Mouse (Mus musculus) urinary bladder, postnatal 14 days (tissue): ENCODE data around the gene Lnx1.

ENCODE experiments used
- DNase-seq: peaks from one replicate; pipeline ENCODE4 v3.0.0; 2021; ENCODE audit warnings: low spot score

Gene Lnx1

DNA sequence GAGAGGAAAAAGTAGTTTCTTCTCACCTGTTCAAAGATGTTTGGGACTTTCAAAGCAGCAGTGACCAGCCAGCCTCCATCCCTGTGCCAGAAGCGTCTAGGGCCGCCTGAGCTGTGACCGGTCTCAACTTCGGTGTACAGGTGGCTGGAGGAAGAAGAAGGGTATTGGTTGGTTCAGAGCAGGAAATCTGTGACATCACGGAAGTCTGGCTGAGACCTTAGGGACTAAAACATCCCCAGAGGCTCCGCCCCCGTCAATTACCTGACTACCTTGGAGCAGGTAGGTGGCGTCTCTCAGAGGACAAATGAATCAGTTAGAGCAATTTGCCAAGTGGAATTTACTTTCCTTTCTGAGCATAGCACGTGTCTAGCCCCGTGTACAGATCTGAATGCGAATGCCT, at the start of gene Lnx1:
Gene Lnx1, minus strand, starts transcription at position 147 of the 400 bp plus-strand sequence.
- peak; percentile 75 for DNase-seq

DNA sequence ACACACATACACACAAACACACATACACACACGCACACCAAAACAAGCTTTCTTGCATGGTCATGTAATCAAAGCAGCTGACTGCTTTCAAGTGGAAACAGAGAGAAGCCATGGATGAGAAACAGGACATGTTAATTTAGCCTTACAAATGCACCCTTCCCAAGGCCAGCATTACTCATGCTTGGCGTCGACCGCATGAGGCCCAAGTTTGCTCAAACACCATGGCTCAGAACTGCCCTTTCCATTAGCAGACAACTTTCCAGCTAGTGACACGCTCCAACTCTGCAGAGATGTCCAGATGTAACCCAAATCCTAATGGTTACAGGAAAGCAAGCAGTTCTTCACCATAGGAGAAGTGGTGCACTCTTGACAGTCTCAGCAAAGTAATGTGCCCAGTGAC, 47.8 kb upstream of the Lnx1 start:
- DNase-seq = no peak

DNA sequence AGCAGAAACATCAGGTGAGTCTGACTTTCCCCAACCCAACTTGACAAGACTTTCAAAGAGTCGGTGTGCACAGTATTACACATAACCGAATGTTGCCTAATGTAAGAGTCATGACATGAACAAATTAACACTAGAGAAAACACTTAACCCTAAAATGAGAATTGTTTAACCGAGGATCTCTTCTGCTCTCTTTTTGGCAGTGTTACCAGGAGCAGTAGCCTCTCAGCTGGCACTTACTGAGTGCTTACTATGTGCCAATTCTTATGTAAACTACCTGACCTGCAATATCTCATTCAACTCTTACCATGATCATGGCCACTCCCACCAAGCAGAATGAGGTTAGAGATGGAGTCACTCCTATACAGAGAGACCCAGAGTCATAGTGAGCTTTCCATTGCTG, 44.8 kb upstream of the Lnx1 start:
- DNase-seq = no peak

DNA sequence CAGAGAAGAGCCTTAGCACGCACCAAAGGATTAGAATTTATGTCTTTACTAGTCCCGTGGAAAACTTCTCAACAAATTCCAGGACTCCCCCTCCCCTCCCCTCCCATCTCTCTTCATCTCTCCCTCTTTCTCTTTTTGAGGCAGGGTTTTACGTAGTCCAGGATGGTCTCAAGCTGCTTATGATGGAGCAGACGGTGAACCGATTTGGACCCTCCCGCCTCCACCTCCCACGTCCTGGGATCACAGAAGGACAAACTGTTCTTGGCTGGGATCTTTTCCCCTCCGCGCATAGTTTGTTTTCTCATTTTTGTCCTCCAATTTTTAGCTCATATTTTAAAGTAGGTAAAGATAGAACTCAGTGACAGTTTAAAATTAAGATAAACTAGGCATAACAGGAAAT, 38.2 kb upstream of the Lnx1 start:
- no peak for DNase-seq

DNA sequence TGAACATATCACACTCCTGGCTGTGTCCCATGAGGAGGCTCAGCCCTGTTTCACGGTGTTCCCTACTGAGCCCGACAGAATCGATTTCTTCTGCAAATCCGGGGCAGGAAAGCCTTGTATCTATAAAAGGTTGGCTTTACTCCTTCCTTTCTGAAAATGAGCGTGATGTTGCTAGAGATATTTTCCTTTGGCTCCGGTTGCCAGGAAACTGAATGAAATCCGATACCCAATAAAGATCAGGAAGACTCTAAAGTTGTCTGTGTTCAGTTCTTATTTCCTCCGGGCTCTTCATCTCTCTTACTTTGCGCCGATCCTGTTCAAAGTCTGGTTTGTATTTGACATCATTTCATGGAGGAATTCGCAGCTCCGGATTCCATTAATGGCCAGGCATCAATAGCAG, 36.7 kb upstream of the Lnx1 start:
- DNase-seq = no peak

DNA sequence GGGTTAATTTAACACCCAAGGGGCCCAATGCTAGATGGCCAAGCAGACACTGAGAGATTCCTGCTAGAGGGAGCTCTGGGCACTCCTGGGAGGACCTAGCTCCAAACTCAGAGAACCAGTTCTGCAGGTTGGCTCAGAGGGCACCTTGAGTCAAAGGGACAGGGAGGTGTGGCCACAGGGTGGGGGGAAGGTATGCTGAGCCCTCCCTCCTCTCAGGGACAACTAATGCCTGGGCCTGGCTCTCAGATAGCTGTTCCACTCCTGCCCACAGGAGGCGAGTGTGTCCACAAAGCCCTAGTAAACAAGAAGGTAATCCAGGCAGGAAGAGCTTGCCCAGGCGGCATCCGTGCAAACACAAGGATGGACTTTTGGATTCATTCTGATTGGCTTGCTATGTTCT, 35.6 kb upstream of the Lnx1 start:
- DNase-seq = peak; percentile 84

DNA sequence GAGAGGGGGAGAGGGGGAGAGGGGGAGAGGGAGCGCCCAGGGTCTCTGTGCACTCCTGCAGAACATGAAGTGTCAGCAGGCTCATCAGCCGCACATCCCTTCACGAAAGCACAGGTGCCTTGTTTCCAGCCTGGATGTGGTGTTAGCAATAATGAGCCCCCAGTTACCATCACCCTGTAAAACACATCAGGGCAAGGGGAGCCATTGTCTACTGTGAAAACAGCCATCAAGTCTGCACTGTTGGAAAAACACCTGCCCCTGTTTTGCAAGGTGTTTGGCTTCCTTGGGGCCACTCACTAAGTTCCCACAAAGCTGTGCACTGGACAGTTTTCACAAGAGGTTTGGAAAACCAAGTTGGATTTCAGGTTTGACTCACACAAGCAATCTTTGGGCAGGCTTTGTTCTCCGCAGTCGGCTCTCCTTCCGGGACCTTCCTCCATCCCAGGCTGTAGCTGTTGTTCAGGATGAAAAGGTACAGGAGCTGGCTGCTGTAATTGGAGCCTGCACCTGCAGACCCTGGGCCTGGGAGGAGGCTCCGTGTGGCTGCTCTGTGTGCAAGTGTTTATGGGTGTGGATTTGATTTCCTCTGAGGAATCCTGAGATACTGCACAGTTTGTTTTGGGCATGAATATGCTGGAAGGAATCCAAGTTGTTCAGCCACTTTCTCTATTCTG, 31.3 kb upstream of the Lnx1 start:
- no peak for DNase-seq

DNA sequence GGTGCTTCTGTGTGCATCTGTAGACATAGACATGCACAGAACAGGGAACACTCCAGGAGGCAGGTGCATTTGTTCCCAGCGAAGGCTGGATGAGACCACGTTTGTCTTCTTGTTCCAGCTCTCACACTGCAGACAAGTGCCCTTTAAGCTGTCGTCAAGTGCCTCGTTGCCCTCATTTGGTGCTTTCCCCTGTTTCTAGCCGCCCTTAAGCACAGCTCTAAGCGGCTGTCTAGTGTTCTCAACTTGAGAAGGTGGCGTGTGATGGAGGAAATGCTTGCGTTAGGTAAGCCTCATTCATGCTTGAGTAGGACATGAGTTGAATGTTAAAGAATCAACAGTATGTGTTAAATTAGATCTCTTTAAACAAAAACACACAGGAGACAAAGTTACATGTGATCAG, 29.9 kb upstream of the Lnx1 start:
- no peak for DNase-seq

DNA sequence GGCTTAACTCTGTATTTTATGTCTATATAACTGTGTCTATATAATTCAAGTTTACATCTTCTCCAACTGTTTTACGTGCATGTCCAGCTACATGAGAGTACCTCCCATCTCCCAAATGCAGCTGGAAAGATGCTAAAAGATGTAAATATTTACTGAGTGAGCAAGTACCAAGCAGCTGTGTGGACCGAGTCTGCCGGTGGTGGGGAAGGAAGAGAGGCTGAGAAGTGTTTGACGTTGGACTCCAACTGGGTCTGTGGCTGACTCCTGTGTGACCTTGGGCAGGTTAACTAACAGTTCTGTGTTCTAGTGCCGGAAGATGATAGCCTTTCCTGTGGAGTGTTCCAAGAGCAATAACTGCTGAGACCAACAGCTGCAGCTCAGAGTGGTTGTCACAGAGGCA, 27.9 kb upstream of the Lnx1 start:
- no peak for DNase-seq

DNA sequence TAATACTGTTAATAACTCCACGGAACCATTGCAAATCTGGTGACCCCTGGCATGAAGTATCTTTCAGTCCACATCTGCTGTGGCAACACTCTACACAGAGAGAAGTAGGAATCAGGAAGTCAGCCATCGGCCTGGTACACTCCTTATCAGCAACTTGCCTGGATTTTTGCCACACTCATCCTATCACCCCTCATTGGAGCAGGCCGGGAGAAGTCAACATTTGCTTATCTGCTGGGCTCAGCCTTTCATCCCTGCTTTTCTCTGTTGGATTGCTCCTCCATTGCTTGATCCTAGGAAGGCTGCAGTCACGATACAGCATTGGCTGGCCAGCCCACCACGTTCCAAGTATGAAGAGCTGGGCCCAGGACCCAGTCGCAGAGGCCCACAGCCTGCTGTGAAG, 26.9 kb upstream of the Lnx1 start:
- no peak for DNase-seq

DNA sequence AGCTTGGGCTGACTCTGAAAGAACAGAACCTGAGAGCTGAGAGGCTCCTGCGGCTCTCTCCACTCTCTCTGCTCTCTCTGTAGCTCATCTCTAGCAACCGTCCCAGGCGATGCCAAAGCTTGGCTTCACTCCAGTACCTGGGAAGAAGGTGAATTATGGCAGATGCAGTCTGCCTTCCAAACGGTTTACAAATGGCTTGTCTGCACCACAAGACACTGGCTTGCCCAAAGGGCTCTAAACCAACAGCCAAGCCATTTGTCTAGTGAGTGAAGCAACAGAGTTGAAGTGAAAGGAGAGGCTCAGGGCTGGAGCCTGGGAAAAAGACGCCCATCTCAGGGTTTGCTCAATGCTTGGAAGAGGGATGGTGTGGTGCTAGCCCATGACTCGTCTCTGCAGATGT, 25.5 kb upstream of the Lnx1 start:
- DNase-seq = no peak

DNA sequence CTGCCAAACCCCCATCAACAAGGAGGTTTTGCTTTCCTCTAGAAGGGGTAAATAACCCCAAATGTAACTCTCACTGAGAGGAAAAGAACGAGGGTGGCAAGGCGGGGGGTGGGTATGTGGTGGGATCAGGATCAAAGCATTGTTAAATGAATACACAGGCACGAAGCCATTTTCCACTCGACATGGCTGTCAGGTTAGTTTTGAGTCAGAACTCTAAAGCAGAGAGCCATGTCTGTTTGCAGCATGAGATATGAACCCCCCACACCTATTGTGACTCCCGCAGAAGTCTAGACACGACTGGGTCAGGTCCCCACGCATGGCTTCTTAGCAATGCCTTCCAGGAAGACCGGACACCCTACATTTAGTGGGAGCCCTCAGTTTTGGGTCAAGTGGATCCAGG, 24.6 kb upstream of the Lnx1 start:
- DNase-seq = no peak

DNA sequence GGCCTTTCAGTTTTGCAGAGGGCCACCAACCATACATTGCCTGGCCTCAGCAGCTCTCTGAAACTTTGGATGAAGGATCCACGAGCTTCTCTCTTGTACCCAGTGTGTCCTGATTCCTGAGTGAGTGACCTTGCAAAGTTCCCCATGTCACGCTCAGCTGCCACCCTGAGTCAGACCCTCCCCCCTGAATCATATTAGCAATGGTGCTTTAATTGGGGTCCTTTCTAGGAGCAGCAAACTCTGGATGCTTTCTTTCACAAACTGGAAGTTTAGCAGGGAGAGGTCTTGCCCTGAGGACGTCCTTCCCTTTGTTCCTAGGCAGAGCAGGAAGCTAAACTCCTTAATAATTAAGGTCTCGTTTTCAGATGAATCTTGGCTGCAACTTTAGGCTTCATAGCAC, 22.8 kb upstream of the Lnx1 start:
- no peak for DNase-seq

DNA sequence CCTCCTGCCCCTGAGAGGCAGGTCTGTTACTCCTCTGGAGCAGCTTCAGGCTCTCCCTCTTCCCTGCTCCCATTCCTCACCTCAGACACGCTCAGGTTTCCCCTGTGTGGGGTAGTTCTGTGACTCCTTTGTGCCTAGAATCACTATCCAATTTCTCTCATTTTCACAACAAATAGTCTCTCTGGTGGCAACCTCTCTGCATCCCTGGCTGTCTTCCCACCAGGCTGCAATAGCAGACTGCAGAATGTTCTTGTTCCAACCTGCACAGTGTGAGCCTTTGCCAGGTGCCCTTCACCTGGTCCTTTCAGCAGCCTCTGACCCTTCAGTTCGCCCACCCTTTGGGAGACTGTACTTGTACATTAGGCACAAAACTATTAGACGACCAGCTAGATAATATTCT, 19.1 kb upstream of the Lnx1 start:
- DNase-seq = no peak

DNA sequence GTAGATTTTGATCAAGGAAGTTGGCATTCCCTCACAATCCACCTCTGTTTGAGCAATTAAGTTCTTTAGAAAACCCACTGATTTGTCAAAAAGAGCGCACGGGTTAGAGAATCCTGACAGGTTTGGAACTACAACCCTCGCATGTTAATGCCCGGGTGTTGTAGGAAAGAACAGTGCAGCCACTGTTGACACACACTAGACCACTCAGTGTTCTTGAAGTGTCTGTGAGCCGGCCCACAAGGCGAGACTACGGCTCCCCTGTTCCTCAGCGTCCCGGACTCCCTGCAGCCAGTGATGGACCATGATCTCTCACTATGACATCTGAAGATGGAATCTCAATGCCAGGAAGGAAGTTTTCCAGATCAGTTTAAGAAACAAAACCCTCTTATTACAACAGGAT, 17.9 kb upstream of the Lnx1 start:
- DNase-seq = no peak

DNA sequence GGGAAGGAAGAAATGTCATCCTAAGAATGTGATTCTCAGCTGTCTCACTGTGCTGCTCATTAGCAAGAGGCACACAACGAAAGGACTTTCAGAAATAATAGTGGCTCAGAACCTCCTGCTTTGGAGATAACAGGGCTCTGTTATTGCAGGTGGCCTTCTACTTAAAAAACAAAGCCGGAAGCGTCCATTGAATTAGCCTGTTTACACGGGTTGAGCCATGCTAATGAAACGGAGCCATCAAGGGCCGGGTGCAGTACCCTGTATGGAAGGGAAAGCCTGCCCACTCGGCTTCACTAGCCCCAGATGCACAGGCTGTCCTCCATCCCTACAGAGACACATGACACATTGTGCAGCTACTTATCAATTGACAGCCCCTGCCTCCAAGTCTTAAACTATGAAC, 13.5 kb upstream of the Lnx1 start:
- DNase-seq = no peak

DNA sequence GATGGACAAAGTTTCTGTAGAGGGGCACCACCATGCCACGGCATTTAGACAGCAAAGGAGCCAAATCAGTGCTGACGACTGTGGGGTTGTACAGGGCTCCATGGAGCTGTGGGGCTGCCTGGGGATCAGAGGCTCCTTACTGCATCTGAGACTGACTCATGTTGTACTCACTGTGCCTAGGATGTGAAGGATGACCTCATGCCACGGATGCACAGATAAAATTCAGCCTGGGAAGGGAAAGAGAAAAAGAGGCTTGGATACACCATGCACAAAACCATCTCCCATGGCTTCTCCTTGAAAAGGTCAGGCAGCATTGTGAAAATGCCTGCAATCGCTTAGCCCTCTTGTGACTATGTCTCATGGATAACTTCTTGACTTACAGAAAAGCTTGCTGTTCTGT, 10.1 kb upstream of the Lnx1 start:
- DNase-seq = no peak

DNA sequence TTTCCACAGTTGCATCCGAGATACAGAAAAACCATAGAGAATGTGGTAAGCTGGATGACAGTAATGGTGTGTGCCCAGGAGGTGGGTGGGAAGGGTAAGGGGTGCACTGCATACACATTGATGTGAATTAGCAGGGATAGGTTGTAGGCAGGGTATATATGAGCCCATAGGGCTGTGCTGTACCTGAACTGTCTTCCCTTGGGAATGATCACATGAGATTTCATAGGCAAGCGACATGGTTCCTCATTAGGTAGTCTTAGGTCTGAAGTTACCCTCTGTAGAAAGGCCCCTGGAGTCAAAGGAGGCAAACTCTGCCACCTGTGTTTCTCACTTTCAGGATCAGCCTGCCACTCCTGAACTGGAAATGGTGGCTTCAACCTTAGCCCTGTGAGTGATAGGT, 9.3 kb upstream of the Lnx1 start:
- no peak for DNase-seq

DNA sequence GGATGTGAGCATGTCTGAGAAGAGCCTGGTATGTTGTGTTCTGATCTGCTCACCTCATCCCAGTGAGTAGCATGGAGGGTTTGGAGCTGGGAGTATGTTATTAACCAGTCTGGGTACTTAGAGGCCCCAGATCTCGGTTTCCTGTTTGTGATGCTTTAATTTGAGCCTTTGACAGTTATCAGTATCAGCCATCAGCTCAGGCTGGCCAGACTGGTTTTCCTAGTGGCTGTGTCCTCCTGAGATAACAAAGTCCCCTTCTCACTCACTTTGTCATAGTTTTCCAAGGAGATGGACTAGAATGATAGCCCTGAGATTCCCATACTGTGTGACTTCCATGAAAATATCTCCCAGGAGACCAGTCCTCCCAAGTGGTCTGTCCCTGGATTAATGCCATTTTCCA, 8.3 kb upstream of the Lnx1 start:
- DNase-seq = peak; percentile 65

DNA sequence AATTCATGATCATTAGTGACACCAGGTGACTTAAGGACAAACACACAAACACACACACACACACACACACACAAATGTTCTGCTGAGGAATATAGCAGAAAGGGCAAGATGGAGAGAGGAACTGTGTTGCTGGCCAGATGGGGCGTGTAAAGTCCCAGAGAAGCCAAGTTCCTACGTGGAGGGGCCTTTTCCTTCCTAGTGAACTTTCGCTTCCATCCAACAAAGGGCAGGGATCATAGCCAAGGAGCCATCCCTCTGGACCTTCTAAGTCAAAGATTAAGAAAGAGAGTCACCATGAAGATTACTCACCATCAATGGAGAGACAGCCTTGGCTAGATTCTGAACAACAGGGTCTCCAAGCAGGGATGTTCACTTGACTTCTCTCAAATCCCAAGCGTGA, 7.5 kb upstream of the Lnx1 start:
- DNase-seq = no peak

DNA sequence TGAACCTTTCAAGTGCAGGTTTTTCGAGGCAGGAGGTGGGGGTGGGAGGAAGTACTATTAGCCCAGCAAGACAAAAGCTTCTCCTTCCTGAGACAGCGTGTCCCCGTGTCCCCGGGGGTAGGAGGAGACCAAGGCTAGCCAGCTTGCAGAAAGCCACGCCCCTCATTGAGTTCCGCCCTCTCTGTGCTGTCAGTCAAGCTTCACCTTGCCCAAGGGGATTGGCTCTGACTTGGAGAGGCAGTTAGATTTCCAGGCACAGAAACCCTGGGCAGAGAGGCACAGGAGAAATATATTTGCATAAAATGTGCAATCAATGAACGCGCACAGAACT, 1.7 kb upstream of the Lnx1 start:
- peak; percentile 88 for DNase-seq

DNA sequence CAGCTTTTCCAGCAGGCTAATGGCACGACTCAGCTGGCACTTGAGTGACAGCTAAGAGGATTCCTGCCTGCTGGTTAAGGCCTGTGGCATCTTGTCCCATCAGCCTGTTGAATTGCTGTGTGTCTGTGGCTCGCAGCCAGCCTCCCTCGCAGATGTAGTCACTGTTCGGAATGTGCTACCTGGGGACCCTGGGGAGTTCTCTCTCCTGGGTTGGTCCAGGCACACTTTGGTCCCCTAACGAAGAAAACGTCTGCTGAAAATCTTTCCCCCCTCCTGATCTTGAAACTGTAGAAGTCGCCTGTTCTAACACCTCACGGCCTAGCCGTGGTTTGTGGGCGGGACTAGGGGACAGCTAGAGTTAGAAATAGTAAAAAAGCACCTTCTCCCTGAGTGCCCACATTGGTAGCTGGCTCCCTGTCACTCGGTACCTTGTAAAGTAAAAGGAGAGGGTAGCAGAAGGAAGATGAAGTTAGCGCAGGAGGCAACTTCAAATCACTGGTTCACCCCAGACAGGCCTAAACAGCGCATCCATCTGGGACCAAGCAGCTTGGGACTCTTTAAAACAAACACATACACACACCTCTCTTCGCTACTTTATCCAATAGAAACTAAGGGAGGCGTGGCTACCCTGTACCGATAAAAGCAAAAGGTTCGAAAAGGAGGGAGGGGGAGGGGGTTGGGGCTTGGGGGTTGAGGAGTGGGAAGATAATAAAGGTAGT, 1.2 kb upstream of the Lnx1 start:
- DNase-seq = peak; percentile 41

DNA sequence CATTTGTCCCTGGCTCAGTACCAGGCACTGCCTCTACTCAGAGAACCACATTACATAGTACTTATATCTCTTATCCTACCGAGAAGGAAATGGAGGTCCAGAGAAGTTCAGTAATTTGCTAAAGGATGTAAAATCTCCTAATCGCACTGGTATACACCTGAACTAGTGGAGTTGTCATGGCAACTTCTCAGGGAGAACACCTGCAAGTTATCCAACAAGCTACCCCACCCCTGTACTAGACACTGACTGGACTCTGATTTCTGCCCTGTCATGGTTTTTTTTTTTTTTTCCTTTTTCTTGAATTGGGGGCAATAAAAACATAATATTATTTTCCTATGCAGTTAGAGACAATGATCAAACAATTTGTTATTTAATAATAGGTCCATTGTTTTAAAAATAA, 1.8 kb downstream of the Lnx1 start:
- DNase-seq = no peak

DNA sequence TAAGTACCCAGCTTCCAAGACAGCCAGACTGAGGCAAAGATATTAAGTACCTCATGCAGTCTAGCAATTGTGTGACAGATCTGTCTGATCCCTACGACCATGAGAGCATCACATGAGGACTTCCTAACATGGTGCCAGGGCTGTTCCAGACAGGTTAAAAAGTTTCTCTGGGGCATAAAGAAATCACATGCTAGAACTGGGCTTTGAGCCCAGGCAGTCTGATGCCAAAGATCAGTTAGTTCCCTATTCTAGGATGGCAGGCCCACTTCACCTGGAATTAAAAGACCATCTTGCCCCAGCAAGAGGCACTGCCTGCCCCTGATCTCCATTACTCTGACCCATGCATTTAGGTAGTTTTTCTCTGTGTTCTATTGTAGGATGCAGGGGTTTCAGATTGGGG, 3.0 kb downstream of the Lnx1 start:
- DNase-seq = no peak
